Mouse (Mus musculus) MEL (cell line): ENCODE measurements at regions not wholly inside any gene's neighbourhood (a gene's known extent, or its start where the extent isn't known, plus 50 kb on each side); places are given as distances from the start of the nearest gene placed in this dataset.

Experiments
- CTCF ChIP-seq, 3 experiments: IDR thresholded peaks in 2 of 3; conservative IDR thresholded peaks in 1 of 3; 2 replicates each; pipeline ENCODE4 v1.5.1; 2011 to 2012; ENCODE audit warnings: low read length in 3 of 3, low read depth in 2 of 3, mild to moderate bottlenecking in 2 of 3, improper control_type of control experiment in 1 of 3, inconsistent platforms in 1 of 3, mixed read lengths in 1 of 3, moderate library complexity in 1 of 3; ENCODE audit not compliant: control insufficient read depth in 1 of 3, insufficient read depth in 1 of 3, poor library complexity in 1 of 3, severe bottlenecking in 1 of 3
- E2F4 ChIP-seq: IDR thresholded peaks from 2 replicates; pipeline ENCODE4 v1.6.1; 2011; ENCODE audit warnings: low read depth, low read length, improper control_type of control experiment, borderline replicate concordance
- ETS1 ChIP-seq: IDR thresholded peaks from 2 replicates; pipeline ENCODE4 v1.6.1; 2012; ENCODE audit warnings: low read depth, mild to moderate bottlenecking, inconsistent platforms, low read length, improper control_type of control experiment, moderate library complexity
- GATA1 ChIP-seq: IDR thresholded peaks from 2 replicates; pipeline ENCODE4 v1.6.1; 2011; ENCODE audit warnings: low read depth, low read length, improper control_type of control experiment
- MAZ ChIP-seq: IDR thresholded peaks from 2 replicates; pipeline ENCODE4 v1.6.1; 2012; ENCODE audit warnings: low read depth, mild to moderate bottlenecking, inconsistent platforms, low read length, improper control_type of control experiment
- POLR2A ChIP-seq, 2 experiments: IDR thresholded peaks; 2 replicates each; pipeline ENCODE4 v1.6.1; 2011 to 2012; ENCODE audit warnings: low read length in 2 of 2, mild to moderate bottlenecking in 2 of 2, control low read depth in 1 of 2, improper control_type of control experiment in 1 of 2, low read depth in 1 of 2, moderate library complexity in 1 of 2; ENCODE audit not compliant: control insufficient read depth in 1 of 2, insufficient read depth in 1 of 2, poor library complexity in 1 of 2
- POLR2AphosphoS2 ChIP-seq: IDR thresholded peaks from 2 replicates; pipeline ENCODE4 v1.6.1; 2011; ENCODE audit warnings: low read length, improper control_type of control experiment
- POLR2AphosphoS5 ChIP-seq: IDR thresholded peaks from 2 replicates; pipeline ENCODE4 v1.6.1; 2012; ENCODE audit warnings: low read depth, borderline replicate concordance, mild to moderate bottlenecking, inconsistent platforms, low read length, moderate library complexity, mixed read lengths
- SMC3 ChIP-seq: IDR thresholded peaks from 2 replicates; pipeline ENCODE4 v1.6.1; 2011; ENCODE audit warnings: low read depth, low read length, improper control_type of control experiment

DNA sequence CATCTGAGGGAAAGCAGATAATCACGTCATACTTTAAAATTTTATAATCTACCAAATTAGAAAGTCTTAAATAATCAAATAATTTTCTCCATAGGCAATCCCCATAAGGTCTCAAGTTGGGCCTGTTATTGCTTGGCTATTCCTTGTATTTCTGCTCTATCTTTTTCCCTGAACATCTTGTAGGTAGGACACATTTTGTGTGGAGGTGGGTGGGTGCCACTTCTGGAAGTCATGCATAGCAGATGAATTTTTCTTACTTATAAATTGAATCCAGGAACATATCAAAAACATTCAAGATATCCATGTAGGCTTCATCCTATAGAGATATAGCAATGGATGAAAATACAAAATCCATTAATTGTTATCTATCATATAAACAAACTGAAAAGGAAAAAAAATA, 1418.7 kb downstream of the Cdh11 start:
- no peak for TF ChIP-seq E2F4
- no peak for TF ChIP-seq POLR2A (IDR thresholded peaks at IDR 0.05; ENCODE audit: control insufficient read depth in 1 of 2, insufficient read depth in 1 of 2, low read depth in 1 of 2, low read length in 2 of 2, poor library complexity in 1 of 2)
- TF ChIP-seq POLR2AphosphoS5 = no peak
- TF ChIP-seq POLR2AphosphoS2 = no peak
- TF ChIP-seq CTCF (IDR thresholded peaks at IDR 0.05 in 2 of 3, conservative IDR thresholded peaks at IDR 0.05 in 1 of 3; ENCODE audit: control insufficient read depth in 1 of 3, insufficient read depth in 1 of 3, low read depth in 2 of 3, low read length in 3 of 3, poor library complexity in 1 of 3, severe bottlenecking in 1 of 3) = no peak
- TF ChIP-seq GATA1 = no peak
- TF ChIP-seq MAZ = no peak
- no peak for TF ChIP-seq ETS1
- no peak for TF ChIP-seq SMC3
